Mouse (Mus musculus) heart, postnatal 25 days (tissue): Measurements from ENCODE around the gene Cdhr4. TPM values are rescaled to one million over a fixed set of nuclear protein-coding genes. Genes with fewer than 3 reads are reported as not detected.
A peak's percentile ranks its signal among the peaks of the same experiment; 100 is the strongest.
"Not testable (repeated sequence)": the region's sequence is repeated elsewhere in the genome, so short reads cannot be mapped to it uniquely, and the experiment has no call there.

ENCODE experiments used
- DNase-seq: peaks from one replicate; pipeline ENCODE4 v3.0.0; 2022; ENCODE audit warnings: low spot score
- intact Hi-C: fragments of 180-260 bp; cut with DNase I; formaldehyde crosslinking; loops from one replicate; pipeline ENCODE4 v1.15.1; 2025
- total RNA-seq, 2 experiments: library from RNA; stranded (reverse); gene quantifications; 2 replicates each; pipeline ENCODE4 v1.2.3; 2021

The Cdhr4 gene
- total RNA-seq, 2 experiments from 2014 or later, result 0.87 to 1.0 TPM

DNA sequence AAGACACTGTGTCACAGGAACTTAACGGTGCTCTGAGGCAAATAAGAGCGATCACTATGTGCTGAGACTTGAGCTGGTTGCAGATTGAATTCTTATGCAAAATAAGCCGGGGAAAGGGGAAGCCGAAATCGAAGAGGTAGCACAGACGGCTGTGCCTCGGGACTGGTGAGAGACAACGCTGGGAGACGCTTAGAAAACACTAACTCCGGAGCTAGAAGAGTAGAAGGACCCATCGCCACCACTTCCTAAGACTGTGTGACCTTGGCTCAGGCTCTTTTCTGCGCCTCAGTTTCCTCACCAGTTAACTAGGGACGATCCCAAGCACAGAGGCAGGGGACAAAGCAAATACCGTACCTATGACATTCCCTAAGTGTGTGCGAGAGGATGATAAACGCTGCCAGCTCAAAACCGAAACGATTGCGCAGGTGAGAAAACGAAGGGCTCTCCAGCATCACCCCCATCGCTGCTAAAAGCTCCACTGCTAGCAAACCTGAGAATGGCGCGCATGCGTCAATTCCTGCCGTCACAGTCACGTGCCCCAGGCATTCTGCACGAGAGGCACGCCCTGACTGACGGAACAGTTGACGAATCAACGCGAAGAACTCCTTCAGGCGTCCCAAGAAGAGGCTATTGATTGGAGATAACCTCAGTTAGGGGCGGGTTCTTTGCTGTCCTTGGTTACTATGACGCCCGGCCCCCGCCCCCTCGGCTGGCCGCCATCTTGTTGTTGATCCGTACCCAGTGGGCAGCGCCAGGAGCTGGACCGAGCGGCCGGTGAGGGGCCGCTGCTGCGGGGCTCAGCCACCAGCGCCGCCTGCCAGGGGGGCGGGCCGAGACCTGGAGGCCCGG is 9.8 kb downstream of the Cdhr4 start, which contains the start of gene Ip6k1:
Gene Ip6k1 (plus strand): TSS at position 580 of the 849 bp plus-strand sequence.
- intact Hi-C loops, result loop anchor here (5.0 kb wide), 1 partner anchor 50 kb away; the partner anchor contains the start of gene Amigo3
- DNase-seq, result peak; percentile 100

DNA sequence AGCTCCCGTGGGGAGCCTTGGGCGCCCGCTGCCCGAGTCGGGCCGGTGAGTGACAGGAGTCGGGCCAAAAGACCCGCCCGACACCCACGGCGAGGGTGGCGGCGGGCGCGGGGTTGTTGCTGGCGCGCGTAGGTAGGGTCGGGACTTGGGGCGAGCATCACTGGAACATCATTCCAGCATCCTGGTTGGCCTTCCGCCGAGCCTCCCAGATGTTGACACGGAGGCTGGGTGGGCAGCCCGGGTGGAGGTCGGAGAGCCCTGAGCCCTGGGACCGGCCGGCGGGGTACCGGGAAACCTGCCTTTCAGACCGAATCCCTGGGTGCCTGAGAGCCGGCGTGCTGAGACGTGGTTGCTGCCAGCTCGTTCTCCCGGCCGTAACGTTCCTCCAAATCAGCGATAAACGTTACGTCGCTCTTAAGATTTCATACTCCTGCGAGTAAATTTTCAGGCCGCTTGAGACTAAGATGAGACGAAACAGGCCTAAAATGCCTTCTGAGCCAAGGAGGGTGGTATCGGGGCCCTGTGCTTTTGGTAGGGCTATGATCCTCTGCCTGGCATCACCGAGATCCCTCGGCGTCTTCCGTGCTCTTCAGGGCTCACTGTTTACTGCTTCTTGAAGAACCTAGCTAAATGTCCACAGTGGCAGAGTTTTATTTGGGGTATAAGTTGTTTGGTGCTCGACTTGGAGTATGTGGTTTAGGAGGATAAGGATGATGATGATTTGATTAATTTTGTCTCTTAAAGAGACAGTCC is 10.7 kb downstream of the Cdhr4 start:
- no peak for DNase-seq
- intact Hi-C loops, result loop anchor here (5.0 kb wide), 1 partner anchor 49 kb away; the partner anchor contains the start of gene Amigo3

GRCm38 (mm10) chr9:108003531-108003890 is 11.2 kb downstream of the Cdhr4 start:
- intact Hi-C loops, result loop anchor here (5.0 kb wide), 1 partner anchor 49 kb away; the partner anchor contains the start of gene Amigo3

GRCm38 (mm10) chr9:108008041-108008440 is 15.7 kb downstream of the Cdhr4 start:
- no peak for DNase-seq
- intact Hi-C loops, result no loop called here

More at GRCm38 (mm10) chr9:108003531-108003890, 11.2 kb downstream of the Cdhr4 start:
- DNase-seq, result no peak

- intact Hi-C loops, result no loop called here
- DNase-seq, result no peak
These were observed 18.1 kb downstream of the Cdhr4 start for GRCm38 (mm10) chr9:108010385-108010784.

GRCm38 (mm10) chr9:108013577-108013976 is 21.3 kb downstream of the Cdhr4 start:
- intact Hi-C loops, DNase-seq: not testable (repeated sequence)

DNA sequence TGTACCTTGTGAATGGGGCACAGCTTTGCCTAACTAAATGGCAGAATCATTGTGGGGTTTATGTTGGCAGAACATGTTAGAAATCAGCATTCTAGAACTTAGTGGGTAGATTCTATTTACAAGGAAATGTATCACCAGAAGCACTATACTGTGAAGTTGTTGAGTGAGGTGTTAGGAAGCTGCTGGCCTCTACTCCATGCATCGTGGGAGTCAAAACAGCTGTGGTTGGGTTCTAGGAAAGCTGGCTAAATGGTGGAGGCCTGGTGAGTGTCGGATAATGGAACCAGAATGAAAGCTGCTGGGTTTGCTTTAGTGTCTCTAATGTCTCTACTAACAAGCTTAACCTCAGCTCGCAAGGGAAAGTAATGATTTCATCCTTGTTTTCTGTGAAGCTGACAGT is 24.8 kb downstream of the Cdhr4 start:
- DNase-seq, result no peak
- intact Hi-C loops, result no loop called here

- no peak for DNase-seq
- intact Hi-C loops, result no loop called here
These were observed 28.4 kb downstream of the Cdhr4 start for GRCm38 (mm10) chr9:108020741-108021140.

DNA sequence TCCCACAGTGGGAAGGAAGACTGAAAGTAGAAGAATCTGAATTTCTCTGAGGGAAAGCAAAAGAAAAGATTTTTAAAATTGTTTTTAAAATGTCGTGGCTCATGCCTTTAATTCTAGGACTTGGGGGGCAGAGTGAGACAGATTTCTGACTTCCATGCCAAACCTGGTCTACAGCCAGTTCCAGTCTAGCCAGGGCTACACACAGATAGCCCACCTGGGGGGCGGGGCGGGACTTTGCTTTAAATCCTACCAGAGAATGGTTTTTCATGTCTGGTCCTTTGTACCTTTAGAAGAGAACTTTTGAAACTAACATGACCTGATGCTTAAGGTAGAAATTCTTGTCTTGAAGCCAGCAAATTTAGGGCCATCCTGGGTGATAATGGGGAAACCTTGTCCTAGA is 30.9 kb downstream of the Cdhr4 start:
- intact Hi-C loops, result no loop called here
- no peak for DNase-seq

DNA sequence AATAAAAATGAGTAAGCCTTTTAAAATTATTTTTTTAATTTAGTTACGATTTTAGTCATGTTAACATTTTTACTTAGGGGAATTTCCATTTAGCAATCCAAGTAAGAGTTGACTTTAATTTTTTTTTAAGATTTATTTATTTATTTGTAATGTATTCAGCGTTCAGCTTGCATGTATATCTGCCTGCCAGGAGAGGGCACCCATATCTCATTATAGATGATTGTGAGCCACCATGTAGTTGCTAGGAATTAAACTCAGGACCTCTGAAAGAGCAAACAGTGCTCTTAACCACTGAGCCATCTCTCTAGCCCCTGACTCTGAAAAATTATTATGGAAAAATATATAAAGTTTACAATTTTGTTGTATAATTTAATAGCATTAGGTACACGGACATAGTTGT is 34.3 kb downstream of the Cdhr4 start:
- DNase-seq, result no peak
- intact Hi-C loops, result no loop called here

DNA sequence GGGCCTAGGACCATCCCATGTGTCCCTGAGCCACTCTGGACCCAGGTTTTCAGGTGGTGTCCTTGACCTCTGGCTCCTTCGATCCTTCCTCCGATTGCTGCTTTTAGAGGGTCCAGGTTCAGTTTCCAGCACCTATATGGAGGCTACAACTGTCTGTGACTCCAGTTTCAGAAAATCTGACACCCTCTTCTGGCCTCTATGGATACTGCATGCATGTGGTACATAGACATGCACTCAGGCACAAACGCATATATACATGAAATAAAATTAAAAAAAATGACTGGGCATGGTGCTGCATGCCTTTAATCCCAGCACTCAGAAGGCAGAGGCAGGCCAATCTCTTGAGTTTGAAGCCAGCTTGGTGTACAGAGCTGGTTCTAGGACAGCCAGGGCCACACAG is 35.6 kb downstream of the Cdhr4 start:
- DNase-seq, result no peak
- intact Hi-C loops, result no loop called here

DNA sequence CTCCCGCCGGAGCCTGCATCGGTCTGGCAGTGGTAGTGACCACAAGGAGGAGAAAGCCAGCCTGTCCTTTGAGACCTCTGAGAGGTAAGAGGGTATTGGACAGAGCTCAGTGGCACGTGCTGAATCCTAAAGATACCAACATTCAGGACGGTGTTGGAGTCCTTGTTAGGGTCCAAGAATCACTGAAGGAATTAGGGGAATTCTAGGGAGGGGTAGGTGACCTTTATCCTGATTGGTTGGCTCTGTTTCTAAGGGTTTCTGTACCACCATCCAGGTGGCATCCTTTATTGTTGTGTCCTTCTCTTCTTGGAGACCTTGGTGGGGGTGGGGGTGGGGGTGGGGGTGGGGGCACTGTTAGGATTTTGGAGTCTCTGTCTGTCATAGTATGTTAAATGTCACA is 39.8 kb downstream of the Cdhr4 start:
- intact Hi-C loops, result no loop called here

DNA sequence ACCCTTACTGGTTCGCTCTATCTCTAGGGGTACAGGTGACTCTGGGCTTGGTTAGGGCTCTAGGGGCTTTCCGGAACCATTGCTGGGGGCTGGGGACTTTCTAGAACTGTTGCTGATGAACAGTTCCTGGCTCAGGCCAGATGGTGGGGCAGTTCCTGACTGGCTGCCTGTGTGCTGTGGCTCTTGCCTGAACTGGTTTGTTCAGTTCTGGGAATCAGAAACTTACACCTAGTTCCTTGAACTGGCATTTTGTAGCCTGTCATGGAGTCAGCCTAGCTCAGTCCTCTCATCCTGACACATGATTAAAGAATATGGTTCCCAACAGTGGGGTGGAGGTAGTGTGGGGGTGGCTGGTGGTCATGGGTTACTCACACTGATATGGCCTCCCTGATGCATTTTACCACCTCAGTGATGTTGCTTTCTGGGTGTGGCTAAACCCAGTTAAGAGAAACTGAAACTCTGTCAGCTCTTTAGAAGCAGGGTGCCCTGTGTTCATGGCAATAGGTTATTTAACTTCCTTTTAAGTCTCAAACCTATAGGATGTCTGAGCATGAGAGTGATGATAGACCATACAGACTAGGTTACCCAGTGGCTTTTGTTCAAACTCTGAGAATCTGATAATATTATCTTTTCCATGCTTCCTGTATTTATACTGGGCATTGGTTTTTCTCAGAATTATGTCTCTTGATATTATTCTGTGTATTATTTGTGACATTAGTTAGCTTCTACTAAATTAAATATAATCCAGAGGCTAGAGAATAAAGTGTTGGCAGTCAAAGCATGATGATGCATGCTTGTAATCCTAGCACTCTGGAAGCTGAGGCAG is 43.2 kb downstream of the Cdhr4 start:
- intact Hi-C loops, result no loop called here
- DNase-seq, result no peak

More for the DNA sequence above, 39.8 kb downstream of the Cdhr4 start:
- no peak for DNase-seq

- intact Hi-C loops, result no loop called here
- no peak for DNase-seq
These were observed 52.6 kb downstream of the Cdhr4 start for GRCm38 (mm10) chr9:108044751-108045492.

GRCm38 (mm10) chr9:108046582-108046981 is 54.3 kb downstream of the Cdhr4 start:
- no peak for DNase-seq
- intact Hi-C loops, result no loop called here

DNA sequence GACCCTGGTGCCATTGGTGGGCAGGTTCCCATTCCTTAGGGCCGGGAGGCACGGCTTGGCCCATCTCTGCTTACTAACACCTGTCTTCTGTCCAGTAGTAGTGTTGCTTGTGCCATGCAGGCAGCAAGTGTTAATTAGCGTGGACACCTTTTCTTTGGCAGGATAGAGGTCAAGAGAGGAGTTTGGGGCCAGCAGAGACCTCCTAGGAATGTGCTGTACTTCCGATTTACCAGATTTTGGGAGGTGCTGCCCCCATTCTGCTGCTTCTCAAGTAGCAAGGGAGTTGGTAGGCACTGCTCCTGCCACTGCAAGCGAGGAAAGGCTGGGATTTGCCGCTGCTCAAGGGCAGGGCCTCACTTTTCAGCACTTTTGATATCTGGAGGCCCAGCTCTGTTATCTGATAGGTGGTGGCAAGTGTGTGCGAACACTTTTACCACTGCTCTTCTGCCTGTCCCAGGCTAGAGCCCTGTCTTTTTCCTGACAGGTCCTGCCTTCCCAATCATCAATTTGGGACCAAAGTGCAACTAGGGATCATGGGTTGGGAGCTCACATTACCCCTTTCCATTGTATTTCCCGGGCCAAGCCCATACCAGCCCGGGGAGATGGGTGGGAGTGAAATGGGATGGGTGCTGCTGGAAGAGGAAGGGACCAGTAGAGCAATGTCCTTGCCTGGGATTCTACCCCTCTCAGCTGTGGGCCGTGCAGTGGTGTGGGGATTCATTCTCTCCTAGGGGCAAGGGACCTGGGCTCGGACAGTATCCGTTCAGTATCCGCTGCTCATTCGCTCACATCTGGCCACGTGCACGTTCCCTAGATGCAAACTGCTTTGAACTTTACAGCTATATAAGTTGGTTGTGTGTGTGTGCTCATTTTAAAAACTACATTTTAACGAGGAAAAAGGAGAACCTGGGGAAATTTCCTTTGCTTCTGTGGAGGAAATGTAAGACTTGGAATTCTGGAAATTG is 55.6 kb downstream of the Cdhr4 start:
- DNase-seq, result no peak
- intact Hi-C loops, result no loop called here

DNA sequence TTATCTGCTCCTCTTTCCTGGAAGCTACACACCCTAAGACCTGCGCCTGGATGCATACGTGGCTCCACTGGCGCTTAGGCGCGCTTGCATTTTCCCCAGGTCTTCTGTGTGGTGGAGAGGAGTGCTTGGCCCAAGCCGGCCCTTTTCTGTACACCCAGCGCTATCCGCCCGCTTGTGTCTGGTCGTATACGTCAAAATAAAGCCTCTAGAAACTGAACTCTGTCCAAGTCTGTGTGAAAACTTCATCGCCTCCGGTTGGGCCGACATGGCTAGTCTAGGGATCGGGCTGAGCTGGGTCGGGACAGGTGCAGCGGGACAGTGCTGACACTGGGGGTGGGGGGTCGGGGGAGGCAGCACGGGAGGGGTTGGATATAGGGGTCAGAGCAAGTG is 56.3 kb downstream of the Cdhr4 start:
- intact Hi-C loops, result no loop called here
- no peak for DNase-seq

- intact Hi-C loops, result no loop called here
- peak; percentile 96 for DNase-seq
These were observed 56.7 kb downstream of the Cdhr4 start, which contains the start of gene Gmppb for GRCm38 (mm10) chr9:108049016-108049455. Gmppb (plus strand) TSS chr9:108049242.
